Mouse (Mus musculus): Measurements from ENCODE around the gene Bcl2. TPM values are rescaled to one million over a fixed set of nuclear protein-coding genes. Genes with fewer than 3 reads are reported as not detected.

The Bcl2 gene
- polyA plus RNA-seq, 1 experiment: 1.4 TPM

DNA sequence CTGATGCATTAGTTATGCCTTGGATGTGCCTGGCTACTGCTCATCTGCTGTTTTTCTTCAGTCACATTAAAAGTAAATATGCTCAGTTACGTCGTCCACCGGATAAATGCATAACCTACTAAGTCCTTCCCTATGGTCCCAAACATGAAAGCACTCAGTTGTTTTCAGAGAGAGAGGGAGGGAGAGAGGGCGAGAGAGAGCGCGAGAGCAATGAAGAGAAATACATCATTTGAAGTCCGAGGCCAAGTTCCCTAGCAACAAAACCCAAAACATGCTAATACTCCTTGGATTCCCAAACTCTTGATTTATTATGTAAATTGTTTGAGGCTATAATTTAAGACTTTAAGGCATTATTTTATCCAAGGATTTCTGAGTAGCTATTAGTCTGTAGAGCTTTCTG, 62.9 kb downstream of the Bcl2 start:
- no peak for TF ChIP-seq GATA1 (IDR thresholded peaks at IDR 0.05; ENCODE audit: low read length)

GRCm38 (mm10) chr1:106650427-106650826, 63.6 kb downstream of the Bcl2 start:
- TF ChIP-seq GATA1 (IDR thresholded peaks at IDR 0.05; ENCODE audit: low read length): no peak

DNA sequence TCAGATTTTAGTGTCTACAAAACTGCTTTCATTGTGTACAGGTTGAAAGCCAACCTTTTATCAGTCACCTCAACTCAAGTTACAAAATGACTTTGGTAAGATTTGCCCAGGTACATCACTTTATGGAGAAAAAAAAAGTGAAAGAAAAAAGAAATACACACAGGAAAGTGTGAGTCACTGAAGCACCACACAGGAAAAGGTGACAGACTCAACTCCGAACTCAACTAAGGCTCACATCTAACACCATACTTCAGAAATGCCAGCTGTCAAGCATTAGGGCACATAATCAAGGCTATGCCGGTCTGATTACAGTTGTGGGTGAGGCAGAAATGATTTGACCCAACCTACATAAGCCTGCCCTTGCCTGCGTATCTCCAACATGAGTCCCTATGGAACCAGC, 66.7 kb downstream of the Bcl2 start:
- no peak for TF ChIP-seq GATA1 (IDR thresholded peaks at IDR 0.05; ENCODE audit: low read length)

- no peak for TF ChIP-seq GATA1 (IDR thresholded peaks at IDR 0.05; ENCODE audit: low read length)
These were observed 69.5 kb downstream of the Bcl2 start for GRCm38 (mm10) chr1:106644566-106644965.

GRCm38 (mm10) chr1:106643527-106643926, 70.5 kb downstream of the Bcl2 start:
- no peak for TF ChIP-seq GATA1 (IDR thresholded peaks at IDR 0.05; ENCODE audit: low read length)

GRCm38 (mm10) chr1:106640577-106640976, 73.5 kb downstream of the Bcl2 start:
- TF ChIP-seq GATA1 (IDR thresholded peaks at IDR 0.05; ENCODE audit: low read length): no peak

DNA sequence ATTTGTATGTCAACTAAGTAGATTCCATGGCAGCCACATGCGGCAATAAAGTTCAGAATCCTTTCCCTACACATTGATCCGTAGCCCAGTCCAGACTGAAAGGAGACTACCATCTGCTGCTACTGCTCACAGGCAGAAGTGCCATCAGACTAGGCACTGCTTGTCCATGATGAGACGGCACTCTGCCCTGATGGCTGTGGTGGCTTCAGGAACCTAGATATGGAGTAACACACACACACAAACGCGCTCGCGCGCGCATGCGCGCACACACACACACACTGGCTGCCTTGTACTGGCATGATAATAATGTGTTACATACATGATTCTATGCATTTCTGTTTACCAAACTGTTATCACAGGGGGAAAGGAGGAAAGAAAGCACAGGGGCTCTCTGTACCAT, 76.4 kb downstream of the Bcl2 start:
- TF ChIP-seq GATA1 (IDR thresholded peaks at IDR 0.05; ENCODE audit: low read length): no peak

- TF ChIP-seq GATA1 (IDR thresholded peaks at IDR 0.05; ENCODE audit: low read length): no peak
These were observed 77.4 kb downstream of the Bcl2 start for GRCm38 (mm10) chr1:106636714-106637113.

DNA sequence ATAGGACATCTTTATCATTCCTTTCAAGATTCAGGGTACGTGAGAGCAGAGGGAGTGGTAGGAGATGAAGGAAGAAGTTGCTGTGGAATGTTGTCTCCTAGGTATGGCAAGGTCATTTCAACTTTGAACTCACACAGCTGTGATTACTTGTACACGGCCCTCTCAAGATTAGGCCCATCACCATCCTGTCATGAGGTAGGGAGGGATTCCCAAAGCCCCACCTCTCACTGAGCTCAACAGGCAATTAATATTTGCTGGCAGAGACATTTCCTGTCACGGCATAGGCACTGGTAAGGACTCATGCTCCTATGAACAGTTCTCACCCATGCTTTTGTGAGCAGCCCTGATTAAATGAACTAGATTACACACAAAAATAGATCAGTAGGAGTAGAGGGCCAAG, 80.9 kb downstream of the Bcl2 start:
- TF ChIP-seq GATA1 (IDR thresholded peaks at IDR 0.05; ENCODE audit: low read length): no peak

DNA sequence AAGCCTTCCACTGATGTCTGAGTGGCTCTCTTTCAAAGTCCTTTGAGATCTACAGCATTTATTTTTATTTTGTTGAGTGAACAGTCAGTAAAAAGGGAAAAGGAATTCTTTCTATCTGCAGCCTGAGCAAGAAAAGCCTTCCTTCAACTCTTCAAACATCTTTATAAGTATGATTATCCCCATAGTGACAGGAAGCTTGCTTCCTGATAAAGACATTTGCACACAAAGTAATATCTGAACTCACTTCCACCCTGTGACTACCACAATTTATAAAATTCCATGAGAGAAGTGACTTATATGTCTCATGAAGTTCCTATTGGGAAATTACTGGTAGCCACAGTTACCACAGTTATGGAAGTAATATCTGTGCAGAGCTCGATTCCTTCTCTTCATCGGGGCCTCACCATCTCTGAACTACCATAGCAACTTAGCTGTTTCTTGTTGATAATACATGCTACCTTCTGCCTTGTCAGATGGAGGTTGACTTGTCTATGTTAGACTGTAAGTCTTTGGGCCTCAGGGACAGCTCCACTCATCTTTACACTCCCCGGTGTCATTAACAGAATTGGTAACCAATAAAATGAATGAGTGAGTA, 82.1 kb downstream of the Bcl2 start:
- no peak for TF ChIP-seq GATA1 (IDR thresholded peaks at IDR 0.05; ENCODE audit: low read length)

- TF ChIP-seq GATA1 (IDR thresholded peaks at IDR 0.05; ENCODE audit: low read length): no peak
These were observed 83.1 kb downstream of the Bcl2 start for GRCm38 (mm10) chr1:106630973-106631372.

DNA sequence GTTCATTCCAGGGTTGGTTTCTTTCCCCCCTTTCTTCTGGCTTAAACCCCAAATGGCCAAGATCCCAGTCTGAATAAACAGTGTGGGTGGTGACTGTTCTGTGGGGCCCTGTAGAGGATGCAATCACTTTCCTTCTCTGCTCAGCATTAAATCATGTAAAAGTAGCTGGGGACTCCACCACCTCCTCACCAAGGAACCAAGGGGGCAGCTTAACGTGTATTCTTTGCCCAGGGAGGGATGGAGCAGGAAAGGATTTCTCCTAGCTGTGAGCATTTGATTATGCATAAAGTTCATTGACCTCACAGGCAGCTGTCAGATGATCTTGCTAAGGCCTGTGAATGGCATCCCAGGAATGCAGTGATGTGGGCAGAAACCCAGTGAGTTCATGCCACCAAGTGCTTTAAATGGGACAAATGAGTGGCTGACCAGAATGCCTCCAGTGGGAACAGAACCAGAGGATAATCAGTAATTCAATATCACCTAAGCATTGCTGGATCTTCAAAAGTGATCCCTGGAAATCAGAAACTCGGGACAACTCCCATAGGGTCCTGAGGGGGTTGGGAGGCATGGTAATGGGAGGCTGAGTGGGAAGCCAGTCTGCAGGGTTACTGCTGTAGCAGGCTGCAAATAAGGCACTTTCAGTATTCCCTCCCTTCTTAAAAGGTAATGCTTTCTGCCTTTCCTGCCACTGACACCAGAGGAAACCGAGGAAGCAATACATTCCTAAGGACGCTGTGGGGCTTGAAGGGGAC, 84.0 kb downstream of the Bcl2 start:
- TF ChIP-seq GATA1 (IDR thresholded peaks at IDR 0.05; ENCODE audit: low read length): no peak

- TF ChIP-seq GATA1 (IDR thresholded peaks at IDR 0.05; ENCODE audit: low read length): no peak
These were observed 84.6 kb downstream of the Bcl2 start for GRCm38 (mm10) chr1:106629470-106629830.

DNA sequence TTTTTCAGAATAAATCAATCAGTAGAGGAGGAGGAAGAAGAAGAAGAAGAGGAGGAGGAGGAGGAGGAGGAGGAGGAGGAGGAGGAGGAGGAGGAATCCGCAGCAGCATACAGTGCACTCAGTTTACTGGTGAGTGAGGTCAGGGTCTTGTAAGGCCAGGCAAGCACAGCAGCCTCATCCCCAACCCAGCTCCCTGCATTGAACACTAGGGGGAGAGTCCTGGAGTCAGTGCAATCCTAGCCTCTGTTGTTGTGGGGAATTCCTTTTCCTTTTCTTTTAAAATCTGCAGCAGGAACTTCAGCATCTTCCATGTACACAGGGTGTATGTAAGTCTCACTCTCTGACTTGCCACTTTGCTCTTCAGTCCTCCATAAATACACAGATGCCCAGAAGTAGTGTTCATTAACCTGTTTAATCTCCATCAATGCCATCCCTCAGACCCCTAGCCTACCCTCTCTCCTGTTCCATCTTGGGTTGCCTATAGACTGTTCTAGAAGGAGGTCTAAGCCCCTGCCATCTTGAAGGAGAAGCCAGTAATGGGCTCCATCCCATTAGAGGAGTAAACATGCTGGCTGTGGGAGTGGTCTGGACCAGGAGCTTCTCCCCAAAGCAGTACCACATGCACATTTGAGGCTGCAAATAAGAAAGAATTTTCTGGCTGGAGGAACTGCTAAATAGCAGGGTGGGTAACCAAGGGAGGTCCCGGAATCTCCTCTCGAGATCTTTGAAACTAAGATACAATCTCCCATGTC, 85.2 kb downstream of the Bcl2 start:
- no peak for TF ChIP-seq GATA1 (IDR thresholded peaks at IDR 0.05; ENCODE audit: low read length)

- no peak for TF ChIP-seq GATA1 (IDR thresholded peaks at IDR 0.05; ENCODE audit: low read length)
These were observed 85.8 kb downstream of the Bcl2 start for GRCm38 (mm10) chr1:106628279-106628678.

DNA sequence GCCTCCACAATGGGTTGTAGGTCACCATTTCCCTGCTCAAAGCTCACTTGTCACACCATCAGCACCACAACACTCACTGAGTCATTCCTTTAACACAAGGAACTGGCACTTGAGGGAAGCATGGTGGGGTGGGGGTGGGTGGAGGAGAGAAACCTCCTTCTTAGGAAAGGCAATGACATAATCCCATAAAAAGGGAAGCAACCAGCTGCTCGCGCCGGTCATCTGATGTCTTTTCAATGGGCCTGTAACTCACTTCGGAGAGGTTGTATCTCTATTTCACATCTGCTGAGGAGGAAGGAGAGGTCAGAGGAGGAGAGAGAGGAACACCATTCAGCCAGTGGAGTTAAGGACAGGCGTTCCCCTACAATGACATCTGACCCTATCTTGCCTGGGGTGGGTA, 86.8 kb downstream of the Bcl2 start:
- TF ChIP-seq GATA1 (IDR thresholded peaks at IDR 0.05; ENCODE audit: low read length): no peak
